Mouse (Mus musculus) right cerebral cortex, postnatal 36 days (tissue): ENCODE measurements around the gene Irak1.

Source experiments
- DNase-seq, 2 experiments: peaks; one replicate each; pipeline ENCODE4 v3.0.0; 2022; ENCODE audit warnings: low spot score in 2 of 2, mixed read lengths in 1 of 2

The Irak1 gene

GRCm38 (mm10) chrX:74023188-74024049 is at the start of gene Irak1:
Gene Irak1 (minus strand): TSS chrX:74023918.
- DNase-seq, result peak; percentile 16 to 31

GRCm38 (mm10) chrX:74070794-74071193 is 47.1 kb upstream of the Irak1 start:
- DNase-seq, result no peak

DNA sequence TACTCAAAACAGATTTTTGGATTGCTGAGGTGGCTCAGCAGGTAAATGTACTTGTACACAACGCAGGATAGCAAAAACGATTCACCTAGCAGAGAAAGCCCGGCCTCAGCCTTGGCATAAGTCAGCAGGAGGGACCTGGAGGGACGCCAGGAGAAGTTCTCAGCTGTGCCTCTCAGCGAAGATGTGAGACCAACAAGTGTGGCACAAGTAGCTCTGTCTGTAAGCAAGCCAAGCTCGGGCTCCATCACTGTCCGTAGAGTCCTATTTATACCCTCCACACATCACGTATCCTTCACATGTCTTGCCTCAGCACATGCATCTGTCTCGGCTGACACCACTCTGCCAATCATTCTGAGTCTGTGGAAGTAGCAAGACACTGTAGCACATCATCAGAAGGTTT is 44.2 kb upstream of the Irak1 start:
- DNase-seq, result peak in 1 of 2 experiments; percentile 12

GRCm38 (mm10) chrX:74045107-74045506 is 21.4 kb upstream of the Irak1 start:
- no peak for DNase-seq

DNA sequence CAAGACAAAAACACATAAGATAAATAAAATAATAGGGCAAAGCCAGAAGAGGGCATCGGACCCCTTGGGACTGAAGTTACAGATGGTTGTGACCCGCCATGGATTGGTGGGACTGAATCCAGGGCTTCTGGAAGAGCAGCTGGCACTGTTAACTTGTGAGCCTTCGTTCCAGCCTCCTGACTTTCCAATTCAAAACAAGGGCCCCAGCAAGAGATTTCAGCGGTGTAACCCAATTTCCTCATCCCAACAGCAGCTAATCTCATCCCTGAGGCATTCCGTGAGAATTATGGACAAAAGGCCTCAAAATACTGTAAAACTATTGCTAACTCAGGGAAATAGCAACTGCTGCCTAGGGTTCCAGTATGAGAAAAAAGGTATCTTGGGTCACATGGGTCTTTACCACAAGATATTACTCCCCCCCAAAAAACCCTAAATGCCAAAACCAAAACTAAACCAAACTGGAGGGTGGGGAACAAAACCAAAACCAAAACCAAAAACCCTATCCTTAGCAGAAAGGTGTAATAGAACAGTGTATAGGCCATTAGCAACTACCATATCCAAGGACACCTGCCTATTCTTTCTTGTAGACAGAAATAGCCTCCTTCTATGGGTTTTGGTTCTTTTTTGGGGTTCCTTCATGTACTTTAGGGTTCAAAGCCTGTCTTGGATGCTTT is 14.1 kb upstream of the Irak1 start:
- no peak for DNase-seq

DNA sequence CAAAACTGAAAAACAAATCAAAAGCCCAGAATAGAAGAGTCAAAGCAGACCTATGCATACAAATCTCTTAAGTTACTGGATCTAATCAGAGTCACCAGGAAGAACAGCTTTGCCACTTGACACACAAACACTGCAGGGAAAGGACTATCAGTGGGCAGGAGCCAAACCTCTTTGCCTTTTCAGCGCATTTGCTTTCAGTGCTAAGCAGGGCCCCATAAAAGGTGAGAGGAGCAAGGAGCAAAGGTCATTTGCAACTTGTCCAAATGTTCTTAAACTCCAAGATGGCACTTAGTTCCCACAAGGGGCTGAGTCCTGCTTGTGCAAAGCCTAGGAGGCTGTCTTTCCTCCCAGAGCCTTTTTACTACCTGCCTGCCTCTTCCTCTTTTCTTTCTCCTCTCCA is 6.3 kb upstream of the Irak1 start:
- DNase-seq, result no peak

- DNase-seq, result no peak
Observed at GRCm38 (mm10) chrX:74022795-74023187, 927 bp downstream of the Irak1 start.

DNA sequence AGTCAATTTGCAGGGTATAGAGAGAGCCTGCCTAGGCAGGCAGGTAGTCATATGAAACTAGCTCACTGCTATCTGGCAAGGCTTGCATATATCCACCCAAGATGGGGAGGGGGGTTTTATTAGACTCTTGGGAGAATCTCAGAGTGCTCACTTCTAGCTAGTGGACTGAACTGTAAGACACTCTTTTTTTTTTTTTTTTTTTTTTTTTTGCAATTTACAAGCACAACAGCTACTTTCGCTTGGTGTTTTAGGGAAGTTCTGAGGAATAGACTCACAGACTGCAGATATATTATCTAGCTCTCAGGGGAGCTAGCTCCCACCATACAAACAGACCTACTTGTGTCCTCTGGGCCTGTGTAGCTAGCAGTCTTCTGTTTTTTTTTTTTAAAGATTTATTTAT is 9.1 kb downstream of the Irak1 start:
- no peak for DNase-seq

DNA sequence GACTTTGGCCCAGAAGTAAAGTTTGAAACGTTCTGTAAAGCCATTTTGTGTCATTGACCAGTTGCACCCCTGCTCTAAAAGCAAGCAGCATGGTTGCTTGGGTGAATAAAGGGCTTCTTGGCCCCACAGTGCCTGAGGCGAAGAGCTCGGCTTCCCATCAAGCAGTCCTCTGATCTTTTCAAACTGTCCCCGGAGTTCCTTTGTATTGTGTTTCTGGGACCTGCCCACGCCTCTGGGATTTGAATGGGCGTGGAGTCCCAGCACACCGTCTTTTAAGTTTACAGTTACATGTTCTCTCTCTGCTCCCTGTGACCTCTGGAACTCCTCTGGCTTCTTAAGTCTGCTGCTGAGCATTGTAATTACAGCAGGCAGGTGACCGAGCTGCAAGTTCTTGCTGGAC is 15.7 kb downstream of the Irak1 start:
- no peak for DNase-seq

- no peak for DNase-seq
Observed at GRCm38 (mm10) chrX:74006401-74006800, 17.3 kb downstream of the Irak1 start.

DNA sequence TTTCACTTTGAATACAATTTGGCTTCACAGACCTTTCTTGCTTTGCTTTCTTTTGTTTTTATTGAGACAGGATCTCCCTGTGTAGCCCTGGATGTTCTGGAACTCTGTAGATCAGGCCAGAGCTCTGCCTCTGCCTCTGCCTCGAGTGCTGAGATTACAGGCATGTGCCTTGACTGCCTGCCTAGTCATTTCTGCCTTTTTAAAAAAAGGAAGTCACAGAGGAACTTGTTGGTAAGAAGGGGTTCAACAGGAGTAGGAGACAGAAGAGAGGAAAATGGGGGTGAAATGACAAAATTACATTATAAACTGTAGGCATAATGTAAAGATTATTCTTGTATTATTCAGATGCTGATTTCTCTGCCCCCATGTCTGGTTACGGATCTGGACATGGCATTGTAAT is 20.1 kb downstream of the Irak1 start:
- DNase-seq, result no peak

- DNase-seq, result no peak
Observed at GRCm38 (mm10) chrX:74001024-74001423, 22.7 kb downstream of the Irak1 start.

DNA sequence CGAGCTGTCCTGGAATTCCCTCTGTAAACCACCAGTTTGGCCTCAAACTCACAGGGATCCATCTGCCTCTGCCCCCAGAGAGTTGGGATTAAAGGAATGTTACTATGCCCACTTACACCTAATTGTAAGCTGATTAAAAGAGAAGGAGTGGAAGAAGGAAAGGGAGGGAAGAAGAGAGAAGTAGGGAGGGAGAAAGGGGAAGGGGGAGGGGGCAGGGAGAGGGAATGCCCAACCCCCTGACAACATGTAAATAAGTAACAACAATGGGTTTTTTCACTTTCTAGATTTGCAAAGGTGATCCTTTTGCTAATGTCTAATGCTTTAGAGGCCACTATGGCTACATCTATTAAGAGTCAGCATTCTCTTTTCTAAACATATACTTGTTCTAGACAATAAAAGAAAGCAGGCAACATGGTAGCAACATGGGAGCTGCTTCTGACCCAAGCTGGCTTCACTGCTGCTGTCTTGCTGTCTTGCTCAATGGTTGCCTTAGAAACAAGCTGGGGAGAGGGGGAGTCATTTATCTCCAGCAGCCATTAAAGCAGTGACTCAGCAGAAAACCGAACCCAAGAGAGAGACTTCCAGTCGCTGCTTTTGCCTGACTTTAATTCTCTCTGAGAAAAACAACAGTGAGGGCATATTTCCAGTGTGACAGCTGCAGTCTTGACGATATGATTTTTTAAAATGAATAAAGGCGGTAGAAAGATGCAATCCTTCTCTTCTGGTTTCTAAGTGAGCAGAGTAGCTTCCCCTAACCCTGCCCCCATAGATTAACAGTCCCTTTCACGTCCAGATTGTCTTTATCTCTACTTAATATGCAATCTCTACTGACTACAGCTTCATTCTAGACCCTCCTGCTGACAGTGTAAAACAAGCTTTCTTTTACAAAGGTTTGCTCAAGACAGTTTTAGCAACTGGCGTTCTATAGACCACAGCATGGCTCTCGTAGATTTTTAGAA is 24.5 kb downstream of the Irak1 start:
- peak in 1 of 2 experiments; percentile 21 for DNase-seq

- DNase-seq, result no peak
Observed at GRCm38 (mm10) chrX:73977783-73978182, 45.9 kb downstream of the Irak1 start.

DNA sequence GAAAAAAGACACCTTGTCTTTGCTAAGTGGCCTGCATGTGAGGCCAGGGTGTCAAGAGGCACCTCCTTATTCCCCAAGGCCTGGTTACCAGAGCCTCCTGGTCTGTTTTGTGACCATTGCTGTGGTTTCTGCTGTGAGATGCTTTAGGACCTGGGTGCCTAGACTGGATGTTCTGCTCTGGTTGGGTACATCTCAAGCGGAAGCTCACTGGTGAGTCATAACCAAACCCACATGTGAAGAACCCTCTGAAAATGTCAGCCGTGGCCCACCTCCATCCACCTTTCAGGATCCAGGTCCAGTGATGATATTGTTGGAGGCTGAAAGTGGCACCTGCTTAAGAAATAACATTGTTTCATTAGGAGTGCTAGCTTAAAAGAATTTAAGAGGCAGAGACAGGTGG is 47.4 kb downstream of the Irak1 start:
- DNase-seq, result no peak

DNA sequence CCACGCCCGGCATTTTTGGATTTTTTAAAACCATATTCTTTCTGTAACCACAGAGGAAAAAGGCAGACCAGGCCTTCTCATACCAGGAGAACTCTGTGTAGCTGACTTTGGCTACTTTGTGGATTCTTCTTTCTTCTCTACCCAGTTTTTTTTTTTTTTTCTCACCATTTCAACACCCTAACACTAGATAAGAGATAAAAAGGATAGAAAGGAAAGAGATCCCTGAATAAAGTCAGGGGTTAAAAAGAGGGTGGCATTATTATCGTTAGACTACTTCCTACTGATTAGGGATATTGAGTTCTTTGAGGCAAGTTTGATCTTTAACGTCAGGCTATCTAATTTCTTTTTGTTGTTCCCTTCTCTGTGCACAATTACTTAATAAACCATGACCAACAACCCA is 50.9 kb downstream of the Irak1 start:
- no peak for DNase-seq

DNA sequence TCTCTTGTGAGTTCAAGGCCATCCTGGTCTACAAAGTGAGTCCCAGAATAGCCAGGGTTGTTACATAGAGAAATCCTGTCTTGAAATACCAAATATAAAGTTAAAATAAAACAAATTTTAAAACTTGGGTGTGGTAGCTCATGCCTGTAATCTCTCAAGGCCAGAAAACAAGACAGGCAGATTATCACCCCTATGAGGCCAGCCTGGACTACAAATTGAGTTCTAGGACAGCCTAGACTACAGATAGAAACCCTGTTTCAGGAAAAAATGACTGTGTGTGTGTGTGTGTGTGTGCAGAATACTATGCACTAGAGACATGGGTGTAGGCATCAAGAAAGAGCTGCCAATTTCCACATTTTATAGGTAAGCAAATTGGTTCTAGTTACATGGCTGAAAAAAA is 52.9 kb downstream of the Irak1 start:
- DNase-seq, result no peak

DNA sequence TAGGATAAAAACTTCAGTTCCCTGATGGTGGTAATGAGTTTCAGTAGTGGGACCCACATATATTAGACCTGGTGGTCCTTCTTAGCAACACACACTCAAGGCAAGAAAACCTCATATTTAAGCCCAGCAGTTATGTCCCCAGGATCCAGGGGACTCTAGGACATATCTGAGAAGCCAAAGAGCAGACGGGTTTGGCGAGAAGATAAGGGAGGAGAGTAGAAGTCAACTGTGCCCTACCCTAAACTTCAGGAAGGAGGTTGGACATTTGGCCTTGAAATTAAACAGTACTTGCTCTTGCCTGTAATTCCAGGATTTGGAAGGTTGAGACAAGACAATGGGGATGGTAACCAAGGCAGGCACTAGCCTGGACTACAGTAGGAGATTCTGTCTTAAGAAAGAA is 54.0 kb downstream of the Irak1 start:
- no peak for DNase-seq

DNA sequence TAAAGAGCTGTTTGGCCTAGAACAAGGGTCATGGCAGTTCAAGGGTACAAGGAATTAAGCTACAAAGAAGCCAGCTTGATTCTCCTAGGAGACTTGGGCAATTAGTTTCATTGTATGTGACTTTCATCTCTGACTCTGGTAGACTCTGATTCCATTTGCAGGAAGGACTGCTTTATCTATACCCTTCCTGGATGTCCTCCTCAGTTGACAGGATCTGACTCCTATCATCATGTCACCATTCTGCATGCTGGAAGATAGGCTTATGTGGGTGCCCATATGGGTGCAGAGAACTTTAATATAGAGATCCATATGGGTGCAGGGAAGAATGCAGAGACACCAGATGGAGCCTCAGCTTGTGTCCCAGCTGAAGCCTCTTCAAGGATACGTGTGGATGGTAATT is 54.6 kb downstream of the Irak1 start:
- no peak for DNase-seq

DNA sequence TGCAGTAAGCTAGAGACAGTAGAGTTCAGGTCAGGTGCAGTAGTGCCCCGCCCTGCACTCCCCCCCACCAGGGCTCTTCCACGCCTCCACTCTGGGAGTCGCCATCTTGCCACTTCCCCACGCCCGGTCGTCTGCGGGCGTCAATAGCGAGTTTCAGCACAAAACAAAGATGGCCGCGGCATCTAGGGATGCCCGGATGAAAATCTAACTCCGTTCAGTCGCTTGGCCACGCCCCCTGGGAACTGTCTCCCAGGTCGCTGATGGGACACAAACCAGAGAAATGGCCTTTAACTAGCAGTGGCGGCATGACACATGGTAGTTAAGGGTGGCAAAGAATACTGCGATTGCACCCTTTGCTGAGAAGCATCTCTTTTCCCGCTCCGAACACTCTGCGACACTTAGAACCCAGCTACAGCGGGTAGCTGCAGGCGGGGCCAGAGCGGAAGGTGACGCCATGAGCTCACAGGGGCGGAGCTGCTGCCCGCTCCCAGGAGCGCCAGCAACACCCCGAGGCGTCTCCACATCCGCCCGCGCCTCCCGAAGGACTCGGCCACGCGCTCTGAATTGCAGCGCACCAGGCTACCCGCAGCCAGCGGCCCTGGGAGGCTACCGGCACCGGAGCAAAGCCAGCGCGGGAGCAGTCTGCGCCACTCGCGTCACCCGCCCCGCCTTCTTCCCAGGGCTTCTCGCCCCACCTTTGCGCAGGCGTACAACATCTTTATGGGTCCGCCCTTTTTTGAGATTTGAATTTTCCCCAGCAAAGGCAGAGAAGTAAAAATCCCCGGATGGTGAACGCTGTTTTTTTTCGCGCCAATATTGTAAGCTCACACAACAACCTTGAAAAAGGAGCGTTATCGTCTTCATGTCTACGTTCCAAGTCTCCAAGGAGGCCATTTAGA is 56.3 kb downstream of the Irak1 start:
- peak; percentile 84 to 86 for DNase-seq
